Mouse (Mus musculus) cerebellum, adult (tissue): ENCODE data around the gene Il33.

Source experiments
- ATAC-seq: cut with Nextera tagmentation; 2 replicates; pipeline ENCODE4 v1.9.2; 2017; ENCODE audit warnings: mild to moderate bottlenecking, moderate library complexity, mixed read lengths; ENCODE audit not compliant: insufficient number of reproducible peaks, low FRiP score, low TSS enrichment

Gene Il33

GRCm38 (mm10) chr19:29984208-29985005, 59.5 kb downstream of the Il33 start:
- no peak for ATAC-seq

- ATAC-seq, result no peak
Observed at GRCm38 (mm10) chr19:29986464-29987091, 61.7 kb downstream of the Il33 start.

- no peak for ATAC-seq
Observed at GRCm38 (mm10) chr19:30000406-30001365, 75.8 kb downstream of the Il33 start.

GRCm38 (mm10) chr19:30001550-30001949, 76.6 kb downstream of the Il33 start:
- no peak for ATAC-seq

GRCm38 (mm10) chr19:30003621-30004020, 78.7 kb downstream of the Il33 start, which contains the start of gene Trpd52l3:
TSS of gene Trpd52l3 (plus strand) at chr19:30003790.
- ATAC-seq, result no peak

- ATAC-seq, result no peak
Observed at GRCm38 (mm10) chr19:30006371-30006770, 81.5 kb downstream of the Il33 start.
